Mouse (Mus musculus): ENCODE results near the gene Slc32a1.

Slc32a1 gene

GRCm38 (mm10) chr2:158659346-158659745, 48.8 kb downstream of the Slc32a1 start:
- no peak for DNase-seq (ENCODE audit: low read depth, low spot score)

- DNase-seq (ENCODE audit: low read depth, low spot score), result no peak
Measured at GRCm38 (mm10) chr2:158665098-158665497, 54.5 kb downstream of the Slc32a1 start, which contains the start of gene Ppp1r16b. Ppp1r16b (plus strand) TSS chr2:158665398.

All from A20 (cell line).